Mouse (Mus musculus) ovary, adult 18-20 months (tissue): ENCODE data around the gene Slc12a9.
"Not testable (repeated sequence)": the region's sequence is repeated elsewhere in the genome, so short reads cannot be mapped to it uniquely, and the experiment has no call there.

Experiments
- DNase-seq: peaks from one replicate; pipeline ENCODE4 v3.0.0; 2022; ENCODE audit warnings: low spot score, mixed read lengths

The Slc12a9 gene

DNA sequence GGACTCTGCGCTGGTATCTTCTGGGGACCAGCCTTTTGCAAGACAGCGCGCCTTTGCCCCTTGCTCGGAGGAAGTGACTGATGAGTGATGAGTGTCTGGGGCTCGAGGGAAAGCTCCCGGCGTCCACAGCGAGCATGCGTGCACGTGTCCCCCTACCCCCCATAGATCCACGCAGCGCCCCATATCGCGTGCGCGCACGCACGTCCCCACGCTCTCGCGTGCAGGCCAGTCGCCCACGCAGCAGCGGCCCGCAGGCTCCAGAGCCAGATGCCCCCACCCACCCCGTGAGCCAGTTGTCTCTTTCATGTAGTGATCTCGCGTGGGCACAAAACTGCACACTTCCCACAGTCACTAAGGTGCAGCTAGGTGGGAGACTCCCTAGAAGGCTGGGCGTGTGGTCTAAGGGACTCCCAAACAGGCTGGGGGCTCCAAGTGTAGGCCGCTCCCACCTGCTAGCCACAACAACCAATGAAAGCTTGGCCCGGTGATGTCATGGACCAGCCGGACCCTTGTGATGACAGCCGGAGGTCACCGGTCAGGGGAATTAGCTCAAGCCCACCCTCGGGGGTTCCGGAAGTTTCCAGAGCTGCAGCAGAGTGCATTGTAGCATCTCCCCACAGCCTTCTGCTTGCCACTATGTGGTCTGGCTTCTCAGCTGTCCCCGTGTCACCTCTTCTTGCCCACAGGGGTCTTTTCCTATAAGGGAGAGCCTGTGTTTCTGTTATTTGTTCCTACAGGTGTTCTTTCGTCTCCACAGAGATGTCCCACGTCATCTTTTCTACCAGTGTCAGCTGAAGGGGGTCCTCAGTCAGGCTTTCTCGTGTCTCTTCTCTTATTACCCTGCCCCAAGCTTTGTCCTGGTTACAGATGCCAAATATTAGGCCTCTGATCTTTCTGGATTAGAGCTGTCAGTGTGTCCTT is 46.1 kb downstream of the Slc12a9 start, which contains the start of gene Ache:
Gene Ache, plus strand, starts transcription at position 488 of the 921 bp plus-strand sequence.
- no peak for DNase-seq

DNA sequence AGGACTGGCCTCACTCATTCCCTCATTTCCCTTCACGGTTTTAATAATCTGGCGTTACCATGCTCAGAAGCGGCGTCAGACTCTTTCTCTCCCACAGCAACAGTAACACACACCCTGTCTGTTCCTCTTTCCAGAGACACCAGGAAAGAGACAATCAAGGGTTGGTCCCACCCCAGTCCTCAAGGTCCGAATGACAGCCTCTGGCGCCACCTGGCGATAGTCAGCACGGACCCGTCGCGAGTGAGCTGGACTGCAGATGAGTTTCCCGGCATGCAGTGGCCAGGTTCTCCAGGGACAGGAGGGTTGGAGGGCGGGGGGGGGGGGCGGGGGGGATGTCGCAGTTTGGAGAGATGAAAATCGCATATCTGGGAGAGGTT is 46.8 kb downstream of the Slc12a9 start:
- DNase-seq = peak; percentile 53

DNA sequence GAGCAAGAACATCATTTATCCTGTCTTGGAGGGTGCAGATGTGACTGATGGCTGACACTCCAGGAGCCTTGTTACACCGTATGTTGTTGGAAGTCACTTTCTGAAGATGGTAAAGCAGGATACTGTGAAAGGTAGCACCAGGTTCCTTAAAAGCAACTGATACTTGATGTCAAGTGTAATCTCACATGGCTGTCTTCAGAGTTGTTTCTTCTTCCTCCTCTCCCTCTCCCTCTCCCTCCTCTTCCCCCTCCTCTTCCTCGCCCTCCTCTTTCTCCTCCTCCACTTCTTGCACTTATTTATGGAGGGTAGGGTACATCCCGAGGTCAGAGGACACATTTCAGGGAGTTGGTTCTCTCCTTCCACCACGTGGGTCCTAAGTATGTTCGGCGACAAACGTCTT is 47.4 kb downstream of the Slc12a9 start:
- DNase-seq = no peak

DNA sequence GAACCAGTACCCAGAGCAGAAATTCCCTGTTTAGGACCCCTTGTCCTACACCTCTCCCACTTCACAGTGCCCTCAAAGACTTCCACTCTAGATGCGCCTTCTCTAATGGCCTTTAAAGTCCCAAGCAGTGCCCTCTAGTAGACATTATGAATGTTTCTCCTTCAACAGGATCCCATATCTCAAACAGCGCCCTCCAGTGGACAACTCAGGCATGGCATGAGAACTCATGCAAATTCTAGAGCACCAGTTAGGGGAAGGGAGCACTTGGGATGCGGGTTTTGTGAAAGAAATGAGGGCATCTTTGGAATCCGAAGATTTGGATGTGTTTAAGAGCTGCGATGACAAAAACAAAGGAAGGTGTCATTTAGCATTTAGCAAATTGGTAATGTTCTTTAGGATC is 48.4 kb downstream of the Slc12a9 start:
- DNase-seq = no peak

DNA sequence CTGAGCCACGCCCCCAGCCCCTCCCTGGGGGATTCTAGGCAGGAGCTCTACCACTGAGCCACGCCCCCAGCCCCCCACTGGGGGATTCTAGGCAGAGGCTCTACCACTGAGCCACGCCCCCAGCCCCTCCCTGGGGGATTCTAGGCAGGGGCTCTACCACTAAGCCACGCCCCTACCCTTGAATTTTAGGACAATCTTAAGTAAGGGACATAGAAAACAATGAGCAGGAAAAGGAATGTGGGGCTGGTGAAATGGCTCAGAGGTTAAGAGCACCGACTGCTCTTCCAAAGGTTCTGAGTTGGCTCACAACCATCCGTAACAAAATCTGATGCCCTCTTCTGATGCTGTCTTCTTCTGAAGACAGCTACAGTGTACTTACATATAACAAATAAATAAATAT is 49.0 kb downstream of the Slc12a9 start:
- DNase-seq = not testable (repeated sequence)

DNA sequence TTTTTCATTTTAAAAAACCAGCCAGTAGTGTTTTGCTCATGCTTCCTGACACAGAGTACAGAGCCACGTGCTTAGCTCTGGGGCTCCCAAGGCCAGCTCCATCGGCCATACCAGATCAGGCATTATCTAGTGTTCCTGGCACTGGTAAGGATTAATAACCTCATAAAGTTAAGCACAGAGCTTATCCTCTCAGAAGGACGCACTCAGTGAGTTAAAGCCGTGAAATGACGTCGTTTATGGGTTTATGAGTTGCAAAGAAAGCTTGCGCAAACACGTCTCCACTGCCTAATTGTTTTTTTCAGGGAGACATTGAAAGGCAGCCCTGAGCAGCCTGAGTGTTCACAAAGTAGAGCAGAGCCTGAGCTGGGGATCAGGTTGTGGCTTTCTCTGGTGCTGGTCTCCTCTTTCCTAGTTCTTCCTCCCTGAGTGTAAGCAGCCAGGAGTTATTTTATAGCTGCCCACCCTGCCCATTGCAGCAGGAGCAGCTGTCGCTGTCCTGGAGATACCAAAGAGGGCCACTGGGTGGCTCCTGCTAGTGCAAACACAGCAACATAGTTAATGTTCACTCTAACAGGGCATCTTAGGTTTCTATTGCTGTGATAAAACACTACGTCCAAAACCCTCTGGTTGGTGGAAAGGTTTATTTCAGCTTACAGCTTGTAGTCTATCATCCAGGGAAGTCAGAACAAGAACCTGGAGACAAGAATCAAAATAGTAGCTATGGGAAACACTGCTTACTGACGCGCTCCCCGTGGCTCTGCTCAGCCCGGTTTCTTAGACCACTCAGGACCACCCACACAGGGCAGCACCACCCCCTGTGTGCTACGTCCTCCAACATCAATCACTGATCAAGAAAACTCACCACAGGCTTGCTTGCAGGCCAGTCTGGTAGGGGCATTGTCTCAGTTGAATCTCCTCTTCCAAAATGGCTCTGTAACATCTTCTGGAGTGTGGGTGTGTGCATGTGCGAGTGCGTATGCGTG is 55.7 kb downstream of the Slc12a9 start:
- DNase-seq = no peak

DNA sequence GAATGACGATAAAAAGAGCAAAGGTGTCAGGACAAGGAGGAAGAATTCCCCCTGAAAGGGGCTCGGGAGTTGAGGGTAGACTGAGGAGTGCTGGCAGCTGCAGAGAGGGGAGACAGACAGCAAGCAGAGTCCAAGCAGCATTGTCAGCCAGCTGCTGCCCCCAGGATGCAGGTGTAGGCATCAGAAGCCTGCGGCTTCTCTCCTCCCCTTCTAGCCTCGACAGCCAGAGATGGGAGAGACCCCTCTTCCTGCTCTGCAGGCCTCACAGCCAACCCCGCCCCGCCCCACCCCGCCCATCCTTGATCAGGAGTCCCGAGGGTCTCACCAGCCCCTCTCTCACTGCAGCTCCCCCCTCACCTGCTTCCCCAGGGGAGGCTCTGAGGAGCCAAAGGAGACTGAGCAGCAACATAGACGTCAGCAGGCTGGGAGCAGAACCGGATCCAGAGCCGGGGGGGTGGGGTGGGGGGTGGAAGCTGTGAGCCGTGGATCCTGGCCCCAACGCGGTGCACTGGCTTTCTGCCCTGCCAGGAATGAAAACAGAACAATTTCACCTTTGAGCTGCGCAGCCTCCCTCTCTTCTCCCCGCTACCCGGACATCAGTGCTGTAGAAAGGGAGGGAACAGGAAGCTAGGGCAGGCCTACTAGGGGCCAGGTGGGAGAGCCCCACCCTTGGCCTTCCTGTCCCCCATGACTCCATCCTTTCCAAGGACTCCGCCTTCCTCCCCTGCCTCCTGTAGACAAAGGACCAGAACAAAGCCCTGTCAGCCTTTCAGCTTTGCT is 65.1 kb downstream of the Slc12a9 start:
- no peak for DNase-seq

DNA sequence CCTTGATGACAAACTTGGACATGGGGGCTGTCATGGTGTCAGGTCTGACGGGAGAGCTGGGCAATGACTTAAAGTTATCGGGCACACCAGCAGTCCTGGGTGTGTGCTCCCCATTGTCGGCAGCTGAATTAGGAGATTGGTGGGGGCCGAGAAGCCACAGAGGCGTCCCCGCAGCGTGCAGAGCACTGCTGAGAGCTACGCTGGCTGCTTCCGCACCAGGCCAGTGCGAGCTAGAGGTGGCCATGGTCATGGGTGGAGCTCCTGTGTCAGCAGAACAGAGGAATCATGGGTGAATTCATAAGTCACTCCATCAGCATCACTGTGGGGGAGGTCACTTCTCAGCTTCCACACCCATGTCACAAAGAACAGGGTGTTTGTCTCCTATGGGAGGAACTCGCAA is 68.6 kb downstream of the Slc12a9 start:
- DNase-seq = no peak
